Mouse (Mus musculus): ENCODE results near the gene Foxo1. TPM values are rescaled to one million over a fixed set of nuclear protein-coding genes. Genes with fewer than 3 reads are reported as not detected.

Foxo1 gene
- polyA plus RNA-seq (2015; fragmentation: Nextera tagmentation; extraction: Ambion mirVana) = 6.7 and 6.9 TPM in 2 replicates

- WGBS = under 1% methylated on average over 84 of the region's 85 CpGs
- peaks cover 25% of the 10 kb centered on the region for H3K4me1 ChIP-seq
- ATAC-seq (replicated peaks; ENCODE audit: low FRiP score) = peak; percentile 92
- peak within 1 kb of the TSS; percentile 79 for H3K4me3 ChIP-seq (replicated peaks)
- H3K36me3 ChIP-seq = no peaks in the 10 kb centered on the region
- peak within 1 kb of the TSS; percentile 81 for H3K9ac ChIP-seq
- H3K27ac ChIP-seq = peak within 1 kb of the TSS; percentile 96
- H3K27me3 ChIP-seq = peaks cover 26% of the 10 kb centered on the region
- H3K9me3 ChIP-seq (replicated peaks) = no peaks in the 10 kb centered on the region
- peak within 1 kb of the TSS; percentile 97 for H3K4me2 ChIP-seq
Observed at GRCm38 (mm10) chr3:52267652-52268486, at the start of gene Foxo1. TSS of gene Foxo1 (plus strand) at chr3:52268336.

GRCm38 (mm10) chr3:52218864-52219263, 49.3 kb upstream of the Foxo1 start:
- H3K27ac ChIP-seq = no peak overlapping the region
- 0 out of 2 replicates have a peak, but pooled peaks cover 4% of the 10 kb centered on the region for H3K4me1 ChIP-seq
- no peak overlapping the region for H3K4me2 ChIP-seq
- no peaks in the 10 kb centered on the region for H3K27me3 ChIP-seq
- no peaks in the 10 kb centered on the region for H3K9me3 ChIP-seq (replicated peaks)
- H3K4me3 ChIP-seq (replicated peaks) = no peak overlapping the region
- H3K36me3 ChIP-seq = no peaks in the 10 kb centered on the region
- ATAC-seq (replicated peaks; ENCODE audit: low FRiP score) = no peak
- no peak overlapping the region for H3K9ac ChIP-seq
- 65% methylated on average over 7 of the region's 7 CpGs for WGBS

- no peak overlapping the region for H3K9ac ChIP-seq
- H3K36me3 ChIP-seq = no peaks in the 10 kb centered on the region
- H3K4me2 ChIP-seq = no peak overlapping the region
- no peak for ATAC-seq (replicated peaks; ENCODE audit: low FRiP score)
- H3K27ac ChIP-seq = no peak overlapping the region
- no peaks in the 10 kb centered on the region for H3K9me3 ChIP-seq (replicated peaks)
- H3K4me1 ChIP-seq = 0 out of 2 replicates have a peak, but pooled peaks cover 4% of the 10 kb centered on the region
- no peak overlapping the region for H3K4me3 ChIP-seq (replicated peaks)
- H3K27me3 ChIP-seq = no peaks in the 10 kb centered on the region
- 68% methylated on average over 3 of the region's 3 CpGs for WGBS
Observed at GRCm38 (mm10) chr3:52221082-52221481, 47.1 kb upstream of the Foxo1 start.

- H3K4me1 ChIP-seq = 0 out of 2 replicates have a peak, but pooled peaks cover 4% of the 10 kb centered on the region
- WGBS = 55% methylated on average over 5 of the region's 5 CpGs
- no peak overlapping the region for H3K4me3 ChIP-seq (replicated peaks)
- H3K9ac ChIP-seq = no peak overlapping the region
- no peak overlapping the region for H3K4me2 ChIP-seq
- H3K9me3 ChIP-seq (replicated peaks) = no peaks in the 10 kb centered on the region
- no peaks in the 10 kb centered on the region for H3K36me3 ChIP-seq
- ATAC-seq (replicated peaks; ENCODE audit: low FRiP score) = no peak
- no peak overlapping the region for H3K27ac ChIP-seq
- H3K27me3 ChIP-seq = no peaks in the 10 kb centered on the region
Observed at GRCm38 (mm10) chr3:52221931-52222330, 46.2 kb upstream of the Foxo1 start.

- Histone ChIP-seq H3K9ac (no peak overlapping the region), H3K27ac (no peak overlapping the region), H3K4me3 (replicated peaks) (no peak overlapping the region), H3K9me3 (replicated peaks) (no peaks in the 10 kb centered on the region), H3K4me1 (no peaks in the 10 kb centered on the region), H3K36me3 (no peaks in the 10 kb centered on the region), H3K27me3 (no peaks in the 10 kb centered on the region), H3K4me2 (no peak overlapping the region)
- no peak for ATAC-seq (replicated peaks; ENCODE audit: low FRiP score)
- 81% methylated on average over 4 of the region's 4 CpGs for WGBS
Observed at GRCm38 (mm10) chr3:52236488-52236887, 31.6 kb upstream of the Foxo1 start.

GRCm38 (mm10) chr3:52237136-52237535, 31.0 kb upstream of the Foxo1 start:
- ATAC-seq (replicated peaks; ENCODE audit: low FRiP score) = no peak
- no peak overlapping the region for H3K4me2 ChIP-seq

GRCm38 (mm10) chr3:52241062-52241461, 27.1 kb upstream of the Foxo1 start:
- H3K27me3 ChIP-seq = 0 out of 2 replicates have a peak, but pooled peaks cover 3% of the 10 kb centered on the region
- H3K9me3 ChIP-seq (replicated peaks) = no peaks in the 10 kb centered on the region
- WGBS = 85% methylated on average over 5 of the region's 5 CpGs
- no peaks in the 10 kb centered on the region for H3K36me3 ChIP-seq
- no peak overlapping the region for H3K9ac ChIP-seq
- no peak for ATAC-seq (replicated peaks; ENCODE audit: low FRiP score)
- no peak overlapping the region for H3K4me2 ChIP-seq
- H3K4me3 ChIP-seq (replicated peaks) = no peak overlapping the region
- H3K4me1 ChIP-seq = no peaks in the 10 kb centered on the region
- H3K27ac ChIP-seq = no peak overlapping the region

More at GRCm38 (mm10) chr3:52237136-52237535, 31.0 kb upstream of the Foxo1 start:
- no peak overlapping the region for H3K9ac ChIP-seq
- H3K36me3 ChIP-seq = no peaks in the 10 kb centered on the region
- H3K4me1 ChIP-seq = no peaks in the 10 kb centered on the region
- H3K9me3 ChIP-seq (replicated peaks) = no peaks in the 10 kb centered on the region
- H3K27ac ChIP-seq = no peak overlapping the region
- WGBS = 86% methylated on average over 3 of the region's 3 CpGs
- H3K4me3 ChIP-seq (replicated peaks) = no peak overlapping the region
- no peaks in the 10 kb centered on the region for H3K27me3 ChIP-seq

GRCm38 (mm10) chr3:52242457-52243105, 25.6 kb upstream of the Foxo1 start:
- WGBS = 45% methylated on average over 6 of the region's 6 CpGs

GRCm38 (mm10) chr3:52243271-52244021, 24.7 kb upstream of the Foxo1 start:
- ATAC-seq (replicated peaks; ENCODE audit: low FRiP score) = no peak
- no peak overlapping the region for H3K4me3 ChIP-seq (replicated peaks)
- H3K4me2 ChIP-seq = no peak overlapping the region
- H3K9me3 ChIP-seq (replicated peaks) = no peaks in the 10 kb centered on the region
- no peaks in the 10 kb centered on the region for H3K4me1 ChIP-seq
- WGBS = 51% methylated on average over 12 of the region's 12 CpGs
- H3K9ac ChIP-seq = no peak overlapping the region
- no peaks in the 10 kb centered on the region for H3K36me3 ChIP-seq
- H3K27me3 ChIP-seq = 0 out of 2 replicates have a peak, but pooled peaks cover 3% of the 10 kb centered on the region
- no peak overlapping the region for H3K27ac ChIP-seq

More at GRCm38 (mm10) chr3:52242457-52243105, 25.6 kb upstream of the Foxo1 start:
- Histone ChIP-seq H3K9ac (no peak overlapping the region), H3K27me3 (0 out of 2 replicates have a peak, but pooled peaks cover 3% of the 10 kb centered on the region), H3K9me3 (replicated peaks) (no peaks in the 10 kb centered on the region), H3K4me1 (no peaks in the 10 kb centered on the region), H3K27ac (no peak overlapping the region), H3K36me3 (no peaks in the 10 kb centered on the region), H3K4me2 (no peak overlapping the region), H3K4me3 (replicated peaks) (no peak overlapping the region)
- peak; percentile 43; the same call in 1 of the 2 replicates for ATAC-seq (replicated peaks; ENCODE audit: low FRiP score)

- H3K27me3 ChIP-seq = 0 out of 2 replicates have a peak, but pooled peaks cover 3% of the 10 kb centered on the region
- H3K4me2 ChIP-seq = no peak overlapping the region
- no peaks in the 10 kb centered on the region for H3K4me1 ChIP-seq
- no peaks in the 10 kb centered on the region for H3K36me3 ChIP-seq
- H3K4me3 ChIP-seq (replicated peaks) = no peak overlapping the region
- H3K27ac ChIP-seq = no peak overlapping the region
- no peak for ATAC-seq (replicated peaks; ENCODE audit: low FRiP score)
- no peaks in the 10 kb centered on the region for H3K9me3 ChIP-seq (replicated peaks)
- 82% methylated on average over 12 of the region's 12 CpGs for WGBS
- no peak overlapping the region for H3K9ac ChIP-seq
Observed at GRCm38 (mm10) chr3:52245996-52246830, 21.9 kb upstream of the Foxo1 start.

GRCm38 (mm10) chr3:52251184-52251583, 17.0 kb upstream of the Foxo1 start:
- Histone ChIP-seq H3K9me3 (replicated peaks) (no peaks in the 10 kb centered on the region), H3K27ac (no peak overlapping the region), H3K4me3 (replicated peaks) (no peak overlapping the region), H3K9ac (no peak overlapping the region), H3K27me3 (0 out of 2 replicates have a peak, but pooled peaks cover 1% of the 10 kb centered on the region), H3K4me2 (no peak overlapping the region), H3K4me1 (no peaks in the 10 kb centered on the region), H3K36me3 (no peaks in the 10 kb centered on the region)
- no peak for ATAC-seq (replicated peaks; ENCODE audit: low FRiP score)
- WGBS = 50% methylated on average over 1 of the region's 1 CpGs
